Mouse (Mus musculus) lung, postnatal 0 days (tissue): ENCODE measurements at regions not wholly inside any gene's neighbourhood (a gene's known extent, or its start where the extent isn't known, plus 50 kb on each side); places are given as distances from the start of the nearest gene placed in this dataset.

Source experiments
- ATAC-seq: fragments of 200-750 bp; cut with Nextera tagmentation; 2 replicates; pipeline ENCODE4 v1.8.0; 2017; ENCODE audit warnings: moderate library complexity
- DNase-seq: peaks from one replicate; pipeline ENCODE4 v3.0.0-alpha.2; 2016; ENCODE audit warnings: low spot score
- H3K27ac ChIP-seq: fragments of 300-500 bp; sonication (generic); 2 replicates; pipeline ENCODE4 v1.5.1; 2014; ENCODE audit warnings: antibody characterized with exemption, mild to moderate bottlenecking, low read length, mixed read lengths
- H3K27me3 ChIP-seq: fragments of 300-500 bp; sonication (generic); replicated peaks from 2 replicates; pipeline ENCODE4 v1.6.1; 2014; ENCODE audit warnings: low read length, mixed read lengths; ENCODE audit not compliant: insufficient read depth
- H3K36me3 ChIP-seq: fragments of 300-500 bp; sonication (generic); 2 replicates; pipeline ENCODE4 v1.6.1; 2014; ENCODE audit warnings: low read length, mixed read lengths; ENCODE audit not compliant: insufficient read depth
- H3K4me1 ChIP-seq: fragments of 300-500 bp; sonication (generic); 2 replicates; pipeline ENCODE4 v1.6.1; 2014; ENCODE audit warnings: antibody characterized with exemption, low read depth, low read length, mixed read lengths; ENCODE audit not compliant: insufficient read depth
- H3K4me2 ChIP-seq: fragments of 300-500 bp; sonication (generic); replicated peaks from 2 replicates; pipeline ENCODE4 v1.6.1; 2014; ENCODE audit warnings: low read depth, mild to moderate bottlenecking, low read length, moderate library complexity, mixed read lengths
- H3K4me3 ChIP-seq: fragments of 300-500 bp; sonication (generic); 2 replicates; pipeline ENCODE4 v1.5.1; 2014; ENCODE audit warnings: low read depth, low read length
- H3K9ac ChIP-seq: fragments of 300-500 bp; sonication (generic); replicated peaks from 2 replicates; pipeline ENCODE4 v1.6.1; 2014; ENCODE audit warnings: low read depth, mild to moderate bottlenecking
- H3K9me3 ChIP-seq: fragments of 300-500 bp; sonication (generic); 2 replicates; pipeline ENCODE4 v1.6.1; 2016; ENCODE audit warnings: low read length, mixed read lengths
- CTCF ChIP-seq: IDR thresholded peaks from 2 replicates; pipeline ENCODE4 v1.5.1; 2016; ENCODE audit warnings: antibody characterized with exemption, mild to moderate bottlenecking
- EP300 ChIP-seq: IDR thresholded peaks from 2 replicates; pipeline ENCODE4 v1.6.1; 2016; ENCODE audit warnings: antibody characterized with exemption, mild to moderate bottlenecking, control low read depth
- WGBS: fragments of 180-500 bp; shearing (Covaris S2); extraction: QIAGEN DNeasy Blood & Tissue Kit; methylation state at CpG from one replicate; pipeline ENCODE4 v1.1.7; 2014; 5-methylcytosine and 5-hydroxymethylcytosine counted together

GRCm38 (mm10) chr3:103496083-103496482 is 78.9 kb upstream of the Syt6 start:
- 77% methylated on average over 6 of the region's 6 CpGs for WGBS
- H3K27me3 ChIP-seq = no peaks in the 10 kb centered on the region
- TF ChIP-seq CTCF (no peak), EP300 (no peak)
- no peak overlapping the region for H3K4me3 ChIP-seq
- ATAC-seq (no peak), DNase-seq (no peak)
- no peaks in the 10 kb centered on the region for H3K4me1 ChIP-seq
- no peaks in the 10 kb centered on the region for H3K9me3 ChIP-seq
- no peak overlapping the region for H3K27ac ChIP-seq
- no peaks in the 10 kb centered on the region for H3K36me3 ChIP-seq
- no peak overlapping the region for H3K9ac ChIP-seq
- no peak overlapping the region for H3K4me2 ChIP-seq

GRCm38 (mm10) chr3:103496683-103497082 is 78.3 kb upstream of the Syt6 start:
- WGBS = 83% methylated on average over 3 of the region's 3 CpGs
- Histone ChIP-seq H3K36me3 (no peaks in the 10 kb centered on the region), H3K27me3 (no peaks in the 10 kb centered on the region), H3K9ac (no peak overlapping the region), H3K4me2 (no peak overlapping the region), H3K9me3 (no peaks in the 10 kb centered on the region), H3K27ac (no peak overlapping the region), H3K4me3 (no peak overlapping the region), H3K4me1 (no peaks in the 10 kb centered on the region)
- DNase-seq (no peak), ATAC-seq (no peak)
- TF ChIP-seq CTCF = no peak
- TF ChIP-seq EP300 = no peak

GRCm38 (mm10) chr3:103497696-103498095 is 77.3 kb upstream of the Syt6 start:
- no peak overlapping the region for H3K4me2 ChIP-seq
- H3K9ac ChIP-seq = no peak overlapping the region
- no peaks in the 10 kb centered on the region for H3K9me3 ChIP-seq
- WGBS = 77% methylated on average over 3 of the region's 3 CpGs
- TF ChIP-seq EP300 (no peak), CTCF (no peak)
- no peaks in the 10 kb centered on the region for H3K27me3 ChIP-seq
- ATAC-seq (no peak), DNase-seq (no peak)
- no peaks in the 10 kb centered on the region for H3K36me3 ChIP-seq
- H3K4me1 ChIP-seq = no peaks in the 10 kb centered on the region
- no peak overlapping the region for H3K27ac ChIP-seq
- no peak overlapping the region for H3K4me3 ChIP-seq

GRCm38 (mm10) chr3:103498458-103498857 is 76.6 kb upstream of the Syt6 start:
- no peak for ATAC-seq

GRCm38 (mm10) chr3:103499801-103500200 is 75.2 kb upstream of the Syt6 start:
- Histone ChIP-seq H3K4me1 (no peaks in the 10 kb centered on the region), H3K27me3 (no peaks in the 10 kb centered on the region), H3K36me3 (no peaks in the 10 kb centered on the region), H3K4me3 (no peak overlapping the region), H3K9ac (no peak overlapping the region), H3K9me3 (no peaks in the 10 kb centered on the region), H3K4me2 (no peak overlapping the region), H3K27ac (no peak overlapping the region)
- WGBS = 88% methylated on average over 1 of the region's 1 CpGs
- no peak for DNase-seq
- no peak for ATAC-seq
- TF ChIP-seq EP300 (no peak), CTCF (no peak)

More at GRCm38 (mm10) chr3:103498458-103498857, 76.6 kb upstream of the Syt6 start:
- Histone ChIP-seq H3K9ac (no peak overlapping the region), H3K9me3 (no peaks in the 10 kb centered on the region), H3K4me3 (no peak overlapping the region), H3K4me2 (no peak overlapping the region), H3K4me1 (no peaks in the 10 kb centered on the region), H3K36me3 (no peaks in the 10 kb centered on the region), H3K27me3 (no peaks in the 10 kb centered on the region), H3K27ac (no peak overlapping the region)
- WGBS = 85% methylated on average over 4 of the region's 4 CpGs
- no peak for DNase-seq
- TF ChIP-seq CTCF = no peak
- no peak for TF ChIP-seq EP300

GRCm38 (mm10) chr3:103500366-103500765 is 74.7 kb upstream of the Syt6 start:
- ATAC-seq (no peak), DNase-seq (no peak)
- Histone ChIP-seq H3K4me3 (no peak overlapping the region), H3K36me3 (no peaks in the 10 kb centered on the region), H3K9ac (no peak overlapping the region), H3K4me2 (no peak overlapping the region), H3K27me3 (no peaks in the 10 kb centered on the region), H3K9me3 (no peaks in the 10 kb centered on the region), H3K27ac (no peak overlapping the region), H3K4me1 (no peaks in the 10 kb centered on the region)
- WGBS = 54% methylated on average over 4 of the region's 4 CpGs
- TF ChIP-seq EP300 = no peak

- ATAC-seq = no peak
- no peak overlapping the region for H3K27ac ChIP-seq
- 80% methylated on average over 3 of the region's 3 CpGs for WGBS
- H3K9ac ChIP-seq = no peak overlapping the region
- H3K9me3 ChIP-seq = no peaks in the 10 kb centered on the region
- TF ChIP-seq EP300 = no peak
- no peak for TF ChIP-seq CTCF
- H3K36me3 ChIP-seq = no peaks in the 10 kb centered on the region
- DNase-seq = no peak
- no peak overlapping the region for H3K4me3 ChIP-seq
- H3K27me3 ChIP-seq = no peaks in the 10 kb centered on the region
- H3K4me1 ChIP-seq = no peaks in the 10 kb centered on the region
- H3K4me2 ChIP-seq = no peak overlapping the region
Observed at GRCm38 (mm10) chr3:103504160-103504559, 70.9 kb upstream of the Syt6 start.
